In the genomic region with DNA sequence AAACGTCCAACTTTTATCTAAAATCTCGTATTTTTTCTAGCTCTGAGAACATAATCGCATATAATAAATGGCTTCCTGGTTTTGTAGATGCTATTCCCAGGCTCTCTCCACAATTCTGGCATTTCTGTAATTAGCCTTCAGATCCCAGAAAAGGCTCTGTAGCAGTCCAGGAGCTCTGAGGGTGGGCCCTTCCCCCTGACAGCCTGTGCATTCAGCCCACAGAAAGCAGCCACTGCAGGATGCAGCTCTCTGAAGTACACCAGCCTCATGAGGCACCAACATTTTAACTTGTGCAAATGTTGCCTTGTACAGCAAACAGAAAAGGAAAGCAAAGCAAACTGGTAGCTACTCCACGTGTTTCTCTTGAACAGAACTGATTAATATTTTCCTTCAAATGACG, we compare ENCODE assay signal across 19 mouse cellular contexts. TPM values are rescaled to one million over a fixed set of nuclear protein-coding genes. Genes with fewer than 3 reads are reported as not detected.
DNase-seq lines count a peak whose midpoint lies in the region; ATAC-seq lines count a peak whose summit lies in the region.
"Had no signal": no experiment of that assay in that cellular context is flagged by ENCODE, and none has a peak within 500 bp of the region (broad histone marks: within the 10 kb centered on the region; RNA-seq: fewer than 3 reads in every experiment).

No protein-coding gene starts in this region.

- no peaks in the 10 kb centered on the region for H3K9me3 ChIP-seq in midbrain, embryonic 11.5 days (ENCODE audit: control insufficient read depth, low read length)
- no peaks in the 10 kb centered on the region for H3K9me3 ChIP-seq in midbrain, embryonic 13.5 days
- no peaks in the 10 kb centered on the region for H3K9me3 ChIP-seq in limb, embryonic 11.5 days (ENCODE audit: control insufficient read depth, low read length)
- H3K9me3 ChIP-seq: hindbrain, embryonic 12.5 days; limb, embryonic 13.5 days; liver, embryonic 15.5 days; megakaryocyte, embryonic 14.5 days; neural tube, embryonic 13.5 days had no signal

- no peak overlapping the region for H3K9ac ChIP-seq in midbrain, embryonic 11.5 days (ENCODE audit: low read length)
- no peak overlapping the region for H3K9ac ChIP-seq in midbrain, embryonic 13.5 days (replicated peaks)
- H3K9ac ChIP-seq in limb, embryonic 11.5 days (ENCODE audit: low read length), result no peak overlapping the region
- H3K9ac ChIP-seq: hindbrain, embryonic 12.5 days; limb, embryonic 13.5 days; liver, embryonic 15.5 days; neural tube, embryonic 13.5 days had no signal

- no peak overlapping the region for H3K27ac ChIP-seq in midbrain, embryonic 11.5 days (ENCODE audit: low read depth, low read length)
- H3K27ac ChIP-seq in midbrain, embryonic 13.5 days, result no peak overlapping the region
- no peak overlapping the region for H3K27ac ChIP-seq in limb, embryonic 11.5 days (replicated peaks; ENCODE audit: low read depth, low read length)
- H3K27ac ChIP-seq: hindbrain, embryonic 12.5 days; limb, embryonic 13.5 days; liver, embryonic 15.5 days; neural tube, embryonic 13.5 days; stomach, postnatal 0 days had no signal

- 82% methylated on average over 5 of the region's 5 CpGs for whole genome bisulfite sequencing in midbrain, embryonic 11.5 days
- 80% methylated on average over 5 of the region's 5 CpGs for WGBS in midbrain, embryonic 13.5 days
- WGBS in limb, embryonic 11.5 days, result 72% methylated on average over 5 of the region's 5 CpGs

- peak; percentile 92 for ATAC-seq in frontal cortex, adult (ENCODE audit: low TSS enrichment)
- no peak for ATAC-seq in midbrain, embryonic 11.5 days (ENCODE audit: low FRiP score)
- no peak for ATAC-seq in midbrain, embryonic 13.5 days
- ATAC-seq in limb, embryonic 11.5 days (ENCODE audit: insufficient number of reproducible peaks, low FRiP score, low TSS enrichment, low read depth), result no peak
- ATAC-seq: lung, postnatal 0 days had no signal

- no peak overlapping the region for H3K4me2 ChIP-seq in midbrain, embryonic 11.5 days
- H3K4me2 ChIP-seq in midbrain, embryonic 13.5 days (replicated peaks), result no peak overlapping the region
- no peak overlapping the region for H3K4me2 ChIP-seq in limb, embryonic 11.5 days (ENCODE audit: low read depth, severe bottlenecking)
- H3K4me2 ChIP-seq: hindbrain, embryonic 12.5 days; limb, embryonic 13.5 days; liver, embryonic 15.5 days; neural tube, embryonic 13.5 days had no signal

- no peaks in the 10 kb centered on the region for H3K27me3 ChIP-seq in midbrain, embryonic 11.5 days (ENCODE audit: control insufficient read depth, insufficient read depth, low read length)
- no peaks in the 10 kb centered on the region for H3K27me3 ChIP-seq in midbrain, embryonic 13.5 days
- no peaks in the 10 kb centered on the region for H3K27me3 ChIP-seq in limb, embryonic 11.5 days (ENCODE audit: control insufficient read depth, insufficient read depth, low read length)
- H3K27me3 ChIP-seq: hindbrain, embryonic 12.5 days; limb, embryonic 13.5 days; megakaryocyte, embryonic 14.5 days; neural tube, embryonic 13.5 days had no signal

- no peaks in the 10 kb centered on the region for H3K36me3 ChIP-seq in midbrain, embryonic 11.5 days (ENCODE audit: control insufficient read depth, insufficient read depth, low read length)
- H3K36me3 ChIP-seq in midbrain, embryonic 13.5 days, result no peaks in the 10 kb centered on the region
- no peaks in the 10 kb centered on the region for H3K36me3 ChIP-seq in limb, embryonic 11.5 days (ENCODE audit: control insufficient read depth, insufficient read depth, low read length)
- H3K36me3 ChIP-seq: hindbrain, embryonic 12.5 days; limb, embryonic 13.5 days; liver, embryonic 15.5 days; neural tube, embryonic 13.5 days had no signal

- DNase-seq in frontal cortex, postnatal 25 days (ENCODE audit: low spot score in 2 of 2), result no peak
- peak; percentile 59 for DNase-seq in midbrain, embryonic 11.5 days (ENCODE audit: low spot score, missing footprints)
- peak; percentile 45 to 47 for DNase-seq in layer of hippocampus, adult 8-10 months (ENCODE audit: low spot score in 2 of 2)
- peak; percentile 20 for DNase-seq in limb, embryonic 11.5 days (ENCODE audit: low spot score)
- DNase-seq in lung, postnatal 14 days, result no peak
- DNase-seq: adrenal gland, adult 2 months; gastrocnemius, postnatal 14 days; kidney, adult 9 months; thymus, postnatal 14 days had no signal

- no peak overlapping the region for H3K4me3 ChIP-seq in midbrain, embryonic 11.5 days (ENCODE audit: low read depth, low read length)
- H3K4me3 ChIP-seq in midbrain, embryonic 13.5 days (replicated peaks), result no peak overlapping the region
- H3K4me3 ChIP-seq in limb, embryonic 11.5 days (ENCODE audit: low read depth, low read length), result no peak overlapping the region
- H3K4me3 ChIP-seq: erythroblast, embryonic 14.5 days; hindbrain, embryonic 12.5 days; limb, embryonic 13.5 days; liver, embryonic 15.5 days; megakaryocyte, embryonic 14.5 days; neural tube, embryonic 13.5 days had no signal

- H3K4me1 ChIP-seq in midbrain, embryonic 11.5 days (ENCODE audit: control insufficient read depth, insufficient read depth, low read length), result no peaks in the 10 kb centered on the region
- H3K4me1 ChIP-seq in midbrain, embryonic 13.5 days (replicated peaks), result peaks cover 7% of the 10 kb centered on the region
- H3K4me1 ChIP-seq in limb, embryonic 11.5 days (ENCODE audit: control insufficient read depth, insufficient read depth, low read length), result peaks cover 13% of the 10 kb centered on the region

RNA-seq across cellular contexts. Expression of a gene that starts 17.1 kb away (rescaled TPM):
- 11.7 and 17.2 TPM in 2 replicates for polyA plus RNA-seq in midbrain, embryonic 11.5 days (2014; fragmentation: Nextera tagmentation; extraction: Ambion mirVana)
- polyA plus RNA-seq in midbrain, embryonic 13.5 days (2015; fragmentation: Nextera tagmentation; extraction: Ambion mirVana), result 14.2 and 15.9 TPM in 2 replicates
- total RNA-seq in layer of hippocampus, adult 8-10 months (2022), result 100 to 1,000 TPM; 129 to 159 (median 149) TPM
- polyA plus RNA-seq in limb, embryonic 11.5 days (2014; fragmentation: Nextera tagmentation; extraction: Ambion mirVana), result 3.6 and 3.8 TPM in 2 replicates

Comparison
In these comparisons a context has a peak if more than half of its experiments do, and no peak if none do; other contexts are left out.
1. DNase-seq: peak in midbrain, embryonic 11.5 days (single experiment), layer of hippocampus, adult 8-10 months (2 of 2) and limb, embryonic 11.5 days (single experiment); none in frontal cortex, postnatal 25 days (0 of 2) and lung, postnatal 14 days (single experiment).